Mouse (Mus musculus): ENCODE results near the gene Ppfia3. TPM values are rescaled to one million over a fixed set of nuclear protein-coding genes. Genes with fewer than 3 reads are reported as not detected.

Ppfia3 gene
- polyA plus RNA-seq (2017; shearing (Covaris generic)): not detected

GRCm38 (mm10) chr7:45366652-45367019 is at the start of gene Ppfia3:
TSS of gene Ppfia3 (minus strand) at chr7:45367019.

GRCm38 (mm10) chr7:45413113-45413863 is 46.5 kb upstream of the Ppfia3 start, which contains the start of gene Ntf5:
TSS of gene Ntf5 (plus strand) at chr7:45413695.

GRCm38 (mm10) chr7:45405091-45406075 is 38.6 kb upstream of the Ppfia3 start, which contains the start of gene Kcna7:
TSS of gene Kcna7 (plus strand) at chr7:45405653.

GRCm38 (mm10) chr7:45395578-45396336 is 28.9 kb upstream of the Ppfia3 start, which contains the start of gene Snrnp70:
TSS of gene Snrnp70 (minus strand) at chr7:45395742.

GRCm38 (mm10) chr7:45370475-45371311 is 3.9 kb upstream of the Ppfia3 start, which contains the start of gene Lin7b:
TSS of gene Lin7b (minus strand) at chr7:45370583.

GRCm38 (mm10) chr7:45335056-45335455 is 31.8 kb downstream of the Ppfia3 start, which contains the start of gene Hrc:
TSS of gene Hrc (plus strand) at chr7:45335290.

GRCm38 (mm10) chr7:45333431-45333982 is 33.3 kb downstream of the Ppfia3 start, which contains the start of gene Trpm4:
TSS of gene Trpm4 (minus strand) at chr7:45333780.

Other genes with a start within 250 kb of the Ppfia3 start
- gene Rps11, start 242.6 kb downstream of the Ppfia3 start, polyA plus RNA-seq (2017; shearing (Covaris generic)): 2,486 TPM
- gene Rpl13a, start 238.3 kb downstream of the Ppfia3 start, polyA plus RNA-seq (2017; shearing (Covaris generic)): 2,118 TPM
- not detected for gene Gm45713, start 230.8 kb downstream of the Ppfia3 start, polyA plus RNA-seq (2017; shearing (Covaris generic))
- 225 TPM for gene Flt3l, start 230.6 kb downstream of the Ppfia3 start, polyA plus RNA-seq (2017; shearing (Covaris generic))
- gene Pih1d1, start 212.7 kb downstream of the Ppfia3 start, polyA plus RNA-seq (2017; shearing (Covaris generic)): 59.5 TPM
- 70.8 TPM for gene Aldh16a1, start 212.4 kb downstream of the Ppfia3 start, polyA plus RNA-seq (2017; shearing (Covaris generic))
- not detected for gene Slc17a7, start 203.1 kb downstream of the Ppfia3 start, polyA plus RNA-seq (2017; shearing (Covaris generic))
- not detected for gene Gfy, start 187.4 kb downstream of the Ppfia3 start, polyA plus RNA-seq (2017; shearing (Covaris generic))
- gene Pth2, start 186.0 kb downstream of the Ppfia3 start, polyA plus RNA-seq (2017; shearing (Covaris generic)): not detected
- 0.26 TPM for gene Ccdc155, start 162.1 kb downstream of the Ppfia3 start, polyA plus RNA-seq (2017; shearing (Covaris generic))
- 23.5 TPM for gene Dkkl1, start 154.9 kb downstream of the Ppfia3 start, polyA plus RNA-seq (2017; shearing (Covaris generic))
- 1.8 TPM for gene Tead2, start 151.3 kb downstream of the Ppfia3 start, polyA plus RNA-seq (2017; shearing (Covaris generic))
- gene Cd37, start 127.9 kb downstream of the Ppfia3 start, polyA plus RNA-seq (2017; shearing (Covaris generic)): 675 TPM
- gene Slc6a16, start 125.9 kb downstream of the Ppfia3 start, polyA plus RNA-seq (2017; shearing (Covaris generic)): not detected
- gene Slc6a21, start 89.5 kb downstream of the Ppfia3 start, polyA plus RNA-seq (2017; shearing (Covaris generic)): not detected
- gene Trpm4, start 33.2 kb downstream of the Ppfia3 start, polyA plus RNA-seq (2017; shearing (Covaris generic)): 22.4 TPM
- not detected for gene Hrc, start 31.7 kb downstream of the Ppfia3 start, polyA plus RNA-seq (2017; shearing (Covaris generic))
- gene Lin7b, start 3.6 kb upstream of the Ppfia3 start, polyA plus RNA-seq (2017; shearing (Covaris generic)): not detected
- gene Snrnp70, start 28.7 kb upstream of the Ppfia3 start, polyA plus RNA-seq (2017; shearing (Covaris generic)): 227 TPM
- gene Kcna7, start 38.6 kb upstream of the Ppfia3 start, polyA plus RNA-seq (2017; shearing (Covaris generic)): not detected
- 0.78 TPM for gene Ntf5, start 46.7 kb upstream of the Ppfia3 start, polyA plus RNA-seq (2017; shearing (Covaris generic))
- not detected for gene Lhb, start 53.8 kb upstream of the Ppfia3 start, polyA plus RNA-seq (2017; shearing (Covaris generic))
- gene Gys1, start 67.8 kb upstream of the Ppfia3 start, polyA plus RNA-seq (2017; shearing (Covaris generic)): 18.4 TPM
- 64.0 TPM for gene Ruvbl2, start 71.1 kb upstream of the Ppfia3 start, polyA plus RNA-seq (2017; shearing (Covaris generic))
- gene Ftl1, start 92.9 kb upstream of the Ppfia3 start, polyA plus RNA-seq (2017; shearing (Covaris generic)): 2,222 TPM
- 253 TPM for gene Bax, start 99.9 kb upstream of the Ppfia3 start, polyA plus RNA-seq (2017; shearing (Covaris generic))
- gene Tulp2, start 114.9 kb upstream of the Ppfia3 start, polyA plus RNA-seq (2017; shearing (Covaris generic)): 1.0 TPM
- gene Gm45808, start 119.8 kb upstream of the Ppfia3 start, polyA plus RNA-seq (2017; shearing (Covaris generic)): not detected
- gene Dhdh, start 121.8 kb upstream of the Ppfia3 start, polyA plus RNA-seq (2017; shearing (Covaris generic)): 0.95 TPM
- 310 TPM for gene Nucb1, start 143.4 kb upstream of the Ppfia3 start, polyA plus RNA-seq (2017; shearing (Covaris generic))
- 57.1 TPM for gene Ppp1r15a, start 159.2 kb upstream of the Ppfia3 start, polyA plus RNA-seq (2017; shearing (Covaris generic))
- gene Plekha4, start 159.3 kb upstream of the Ppfia3 start, polyA plus RNA-seq (2017; shearing (Covaris generic)): 0.71 TPM
- gene Hsd17b14, start 187.9 kb upstream of the Ppfia3 start, polyA plus RNA-seq (2017; shearing (Covaris generic)): 1.6 TPM
- gene Bcat2, start 203.1 kb upstream of the Ppfia3 start, polyA plus RNA-seq (2017; shearing (Covaris generic)): 68.4 TPM
- not detected for gene Fgf21, start 248.5 kb upstream of the Ppfia3 start, polyA plus RNA-seq (2017; shearing (Covaris generic))